Mouse (Mus musculus) liver, adult 2 months (tissue): ENCODE measurements around the gene Ing5. TPM values are rescaled to one million over a fixed set of nuclear protein-coding genes. Genes with fewer than 3 reads are reported as not detected.
"Not testable (repeated sequence)": the region's sequence is repeated elsewhere in the genome, so short reads cannot be mapped to it uniquely, and the experiment has no call there.

Experiments used
- DNase-seq: peaks from one replicate; pipeline ENCODE4 v3.0.0-alpha.2; 2011; ENCODE audit warnings: low read depth, low spot score; ENCODE audit errors: extremely low read depth
- H3K27ac ChIP-seq: fragments of 200-500 bp; replicated peaks from 2 replicates; pipeline ENCODE4 v1.5.1; 2012; ENCODE audit warnings: low read depth, mild to moderate bottlenecking, control low read depth, inconsistent platforms, low read length; ENCODE audit not compliant: insufficient read depth
- H3K27me3 ChIP-seq: fragments of 200-500 bp; 2 replicates; pipeline ENCODE4 v1.6.1; 2012; ENCODE audit warnings: mild to moderate bottlenecking, moderate library complexity, low read length, inconsistent platforms; ENCODE audit not compliant: control insufficient read depth, insufficient read depth
- H3K36me3 ChIP-seq: fragments of 200-500 bp; 2 replicates; pipeline ENCODE4 v1.6.1; 2012; ENCODE audit warnings: low read length, inconsistent platforms; ENCODE audit not compliant: control insufficient read depth, insufficient read depth
- H3K4me1 ChIP-seq: fragments of 200-500 bp; 2 replicates; pipeline ENCODE4 v1.6.1; 2011; ENCODE audit warnings: low read length; ENCODE audit not compliant: control insufficient read depth, insufficient read depth
- H3K4me3 ChIP-seq: fragments of 200-500 bp; 2 replicates; pipeline ENCODE4 v1.5.1; 2011; ENCODE audit warnings: low read depth, mild to moderate bottlenecking, control low read depth, low read length, moderate library complexity; ENCODE audit not compliant: insufficient read depth
- H3K79me2 ChIP-seq: fragments of 200-500 bp; 2 replicates; pipeline ENCODE4 v1.6.1; 2012; ENCODE audit warnings: inconsistent platforms, mild to moderate bottlenecking, low read length, moderate library complexity; ENCODE audit not compliant: control insufficient read depth, insufficient read depth
- H3K9ac ChIP-seq: fragments of 200-500 bp; 2 replicates; pipeline ENCODE4 v1.6.1; 2012; ENCODE audit warnings: low read depth, mild to moderate bottlenecking, control low read depth, inconsistent platforms, low read length
- CTCF ChIP-seq: fragments of 200-500 bp; IDR thresholded peaks from 2 replicates; pipeline ENCODE4 v1.5.1; 2011; ENCODE audit warnings: low read depth, low read length, control low read depth
- POLR2A ChIP-seq: fragments of 200-500 bp; IDR thresholded peaks from 2 replicates; pipeline ENCODE4 v1.6.1; 2011; ENCODE audit warnings: low read length, control low read depth; ENCODE audit not compliant: insufficient read depth; ENCODE audit errors: extremely low read depth
- WGBS: fragments of 180-500 bp; shearing (Covaris S2); methylation state at CpG from one replicate; pipeline ENCODE4 v1.1.7; 2018; 5-methylcytosine and 5-hydroxymethylcytosine counted together
- polyA plus RNA-seq: library from polyadenylated mRNA; depleted of rRNA; stranded (reverse); fragments of >200 nt; gene quantifications from 2 replicates; pipeline ENCODE4 v1.2.3, GENCODE M21; 2012
- total RNA-seq: library from RNA; depleted of rRNA; stranded (reverse); fragments of >200 nt; gene quantifications from 2 replicates; pipeline ENCODE4 v1.2.3, GENCODE M21; 2014

Ing5 gene
- total and polyA plus RNA-seq, 2 experiments: 2.7 to 4.4 TPM

DNA sequence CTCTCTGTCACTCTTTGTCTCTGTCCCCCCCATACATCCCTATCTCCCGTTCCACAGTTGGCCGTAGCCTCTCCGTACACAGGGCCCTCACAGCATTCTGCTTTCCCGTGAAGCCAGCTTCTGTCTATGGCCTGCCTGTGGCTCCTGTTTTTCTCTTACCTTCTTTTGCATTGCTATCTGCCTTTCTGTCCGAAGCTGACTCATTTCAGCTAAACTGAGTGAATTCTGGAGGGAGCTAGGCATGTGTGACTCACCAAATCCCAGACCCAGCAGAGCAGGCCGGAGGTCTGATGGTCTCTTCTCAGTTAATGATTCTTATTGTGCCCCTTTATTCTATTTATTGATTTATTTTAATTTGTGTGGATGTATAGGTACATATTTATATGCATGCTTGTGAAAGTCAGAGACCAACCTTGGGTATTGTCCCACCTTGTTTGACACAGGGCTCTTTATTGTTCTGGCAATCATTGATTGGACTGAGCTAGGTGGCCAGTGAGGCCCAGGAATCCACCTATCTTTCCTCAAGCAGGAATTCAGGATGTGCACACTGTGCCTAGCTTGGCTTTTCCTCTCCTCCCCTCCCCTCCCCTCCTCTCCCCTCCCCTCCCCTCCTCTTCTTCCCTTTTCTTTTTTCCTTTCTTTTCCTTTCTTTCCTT is 32.2 kb downstream of the Ing5 start:
- TF ChIP-seq CTCF (no peak), POLR2A (no peak)
- no peak for DNase-seq
- Histone ChIP-seq H3K79me2 (no peaks in the 10 kb centered on the region; the same call in 1 of the 2 replicates), H3K27ac (no peak overlapping the region), H3K27me3 (no peaks in the 10 kb centered on the region), H3K4me3 (no peak overlapping the region), H3K9ac (no peak overlapping the region), H3K4me1 (no peaks in the 10 kb centered on the region), H3K36me3 (peaks cover 10% of the 10 kb centered on the region)
- WGBS: 95% methylated on average over 6 of the region's 6 CpGs

DNA sequence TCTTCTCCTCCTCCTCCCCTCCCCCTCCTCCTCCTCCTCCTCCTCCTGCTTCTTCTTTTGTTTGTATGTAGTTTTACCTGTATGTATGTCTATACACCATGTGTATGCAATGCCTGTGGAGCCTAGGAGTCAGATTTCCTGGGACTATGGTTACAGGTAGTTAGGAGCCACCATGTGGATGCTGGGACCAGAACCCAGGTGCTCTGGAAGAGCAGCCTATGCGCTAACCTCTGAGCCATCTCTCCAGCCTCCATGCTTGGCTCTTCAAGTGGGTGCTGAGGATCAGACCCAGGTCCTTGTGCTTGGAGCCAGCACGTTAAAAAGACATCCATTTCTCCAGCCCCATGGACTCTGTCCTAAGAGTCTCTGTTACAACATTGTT is 32.8 kb downstream of the Ing5 start:
- Histone ChIP-seq H3K36me3 (peaks cover 10% of the 10 kb centered on the region), H3K79me2 (no peaks in the 10 kb centered on the region; the same call in 1 of the 2 replicates), H3K4me3 (no peak overlapping the region), H3K27me3 (no peaks in the 10 kb centered on the region), H3K9ac (no peak overlapping the region), H3K4me1 (no peaks in the 10 kb centered on the region), H3K27ac (no peak overlapping the region)
- 68% methylated on average over 2 of the region's 2 CpGs for WGBS
- no peak for TF ChIP-seq POLR2A
- TF ChIP-seq CTCF: no peak
- DNase-seq: no peak

GRCm38 (mm10) chr1:93837335-93837734 is 33.6 kb downstream of the Ing5 start:
- H3K27ac ChIP-seq: no peak overlapping the region
- no peak for DNase-seq
- H3K9ac ChIP-seq: no peak overlapping the region
- no peaks in the 10 kb centered on the region for H3K4me1 ChIP-seq
- no peaks in the 10 kb centered on the region; the same call in 1 of the 2 replicates for H3K79me2 ChIP-seq
- H3K36me3 ChIP-seq: peaks cover 10% of the 10 kb centered on the region
- no peak overlapping the region for H3K4me3 ChIP-seq
- TF ChIP-seq CTCF (no peak), POLR2A (no peak)
- H3K27me3 ChIP-seq: no peaks in the 10 kb centered on the region
- WGBS: 93% methylated on average over 8 of the region's 8 CpGs

- not testable (repeated sequence) for H3K4me3 ChIP-seq, H3K9ac ChIP-seq, H3K27me3 ChIP-seq, H3K36me3 ChIP-seq, DNase-seq, H3K4me1 ChIP-seq, H3K79me2 ChIP-seq, H3K27ac ChIP-seq
- WGBS: 85% methylated on average over 8 of the region's 8 CpGs
These were observed 34.8 kb downstream of the Ing5 start for GRCm38 (mm10) chr1:93838569-93838968.

DNA sequence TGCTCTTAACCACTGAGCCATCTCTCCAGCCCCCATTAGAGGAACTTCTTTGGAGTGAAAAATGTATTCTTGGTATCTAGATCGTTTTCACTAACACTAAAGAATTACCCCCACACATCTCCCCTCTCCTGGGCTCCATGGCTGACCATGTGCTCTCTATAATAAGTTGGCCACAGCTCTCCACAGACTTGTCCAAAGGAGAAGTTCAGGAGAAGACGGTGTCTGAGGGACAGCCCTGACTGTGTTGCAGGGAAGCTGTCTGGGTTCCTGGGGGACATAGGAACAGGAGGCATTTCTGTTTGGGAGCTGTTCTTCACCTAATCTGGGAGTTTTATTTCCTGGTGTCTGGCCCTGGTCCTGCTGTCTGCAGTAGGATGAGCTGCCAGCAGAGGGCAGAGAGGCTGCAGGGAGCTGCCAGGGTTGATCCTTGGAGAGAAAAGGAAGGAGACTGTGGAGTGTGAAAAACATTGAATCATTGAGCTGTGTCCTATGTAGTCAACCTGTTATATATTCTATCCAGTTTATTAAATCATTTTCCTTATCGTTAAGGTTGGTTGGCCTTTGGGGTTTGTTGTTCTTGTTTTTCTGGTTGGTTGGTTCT is 42.1 kb downstream of the Ing5 start:
- not testable (repeated sequence) for H3K27me3 ChIP-seq, H3K9ac ChIP-seq, H3K79me2 ChIP-seq, DNase-seq, H3K36me3 ChIP-seq, H3K4me3 ChIP-seq, H3K4me1 ChIP-seq, H3K27ac ChIP-seq
- 80% methylated on average over 2 of the region's 3 CpGs for WGBS

- not testable (repeated sequence) for H3K4me1 ChIP-seq, H3K4me3 ChIP-seq, H3K36me3 ChIP-seq, H3K27ac ChIP-seq, DNase-seq, H3K27me3 ChIP-seq, H3K79me2 ChIP-seq, H3K9ac ChIP-seq
- WGBS: 79% methylated on average over 4 of the region's 4 CpGs
These were observed 52.0 kb downstream of the Ing5 start for GRCm38 (mm10) chr1:93855790-93856189.
